Mouse (Mus musculus) bone marrow macrophage, adult 2 months (primary cell): ENCODE data around the gene Olfr462.

Source experiments
- CTCF ChIP-seq: IDR thresholded peaks from 2 replicates; pipeline ENCODE4 v1.5.1; 2012; ENCODE audit warnings: low read depth, mild to moderate bottlenecking, low read length, moderate library complexity
- POLR2A ChIP-seq: IDR thresholded peaks from 2 replicates; pipeline ENCODE4 v1.6.1; 2012; ENCODE audit warnings: mild to moderate bottlenecking, low read depth, low read length, borderline replicate concordance

DNA sequence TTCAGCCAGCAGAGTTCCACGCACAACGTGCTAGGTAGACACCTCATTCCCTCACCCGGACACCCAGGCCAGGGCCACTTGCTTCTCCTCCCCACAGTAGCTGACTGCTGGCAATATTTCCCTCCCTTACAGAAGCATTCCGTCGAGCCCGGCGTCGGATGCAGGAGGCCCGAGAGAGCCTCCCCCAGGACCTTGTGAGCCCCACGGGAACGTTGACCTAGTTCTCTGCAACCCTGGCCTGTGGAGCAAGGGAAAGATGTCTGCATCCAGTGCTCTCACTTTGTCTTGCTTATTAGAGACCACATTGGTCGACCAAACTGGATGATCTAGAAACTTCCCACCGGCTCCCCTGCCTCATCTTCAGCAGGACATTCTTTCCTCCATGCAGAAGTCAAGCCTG is 29.3 kb downstream of the Olfr462 start:
- TF ChIP-seq CTCF (no peak), POLR2A (no peak)
